Mouse (Mus musculus) embryonic facial prominence, embryonic 14.5 days (tissue): ENCODE data around the gene Ddx19a. TPM values are rescaled to one million over a fixed set of nuclear protein-coding genes. Genes with fewer than 3 reads are reported as not detected.
"Not testable (repeated sequence)": the region's sequence is repeated elsewhere in the genome, so short reads cannot be mapped to it uniquely, and the experiment has no call there.

Source experiments
- ATAC-seq: fragments of 200-750 bp; cut with Nextera tagmentation; 2 replicates; pipeline ENCODE4 v1.8.0; 2017; ENCODE audit warnings: low read depth, moderate number of reproducible peaks, moderate TSS enrichment
- DNase-seq: peaks from one replicate; pipeline ENCODE4 v3.0.0-alpha.2; 2015; ENCODE audit warnings: low spot score
- H3K27ac ChIP-seq: fragments of 300-500 bp; sonication (generic); replicated peaks from 2 replicates; pipeline ENCODE4 v1.5.1; 2014; ENCODE audit warnings: low read depth, mild to moderate bottlenecking, low read length, moderate library complexity
- H3K27me3 ChIP-seq: fragments of 300-500 bp; sonication (generic); replicated peaks from 2 replicates; pipeline ENCODE4 v1.6.1; 2014; ENCODE audit warnings: low read length; ENCODE audit not compliant: control insufficient read depth, insufficient read depth
- H3K36me3 ChIP-seq: fragments of 300-500 bp; sonication (generic); 2 replicates; pipeline ENCODE4 v1.6.1; 2014; ENCODE audit warnings: low read length, mixed read lengths; ENCODE audit not compliant: control insufficient read depth, insufficient read depth
- H3K4me1 ChIP-seq: fragments of 300-500 bp; sonication (generic); 2 replicates; pipeline ENCODE4 v1.6.1; 2014; ENCODE audit warnings: antibody characterized with exemption, low read length; ENCODE audit not compliant: control insufficient read depth, insufficient read depth
- H3K4me2 ChIP-seq: fragments of 300-500 bp; sonication (generic); 2 replicates; pipeline ENCODE4 v1.6.1; 2014; ENCODE audit warnings: low read depth, mild to moderate bottlenecking, low read length, moderate library complexity, mixed read lengths
- H3K4me3 ChIP-seq: fragments of 300-500 bp; sonication (generic); 2 replicates; pipeline ENCODE4 v1.5.1; 2014; ENCODE audit warnings: low read depth, mild to moderate bottlenecking, low read length
- H3K9ac ChIP-seq: fragments of 300-500 bp; sonication (generic); 2 replicates; pipeline ENCODE4 v1.6.1; 2014; ENCODE audit warnings: low read depth, mild to moderate bottlenecking, low read length, moderate library complexity, mixed read lengths
- H3K9me3 ChIP-seq: fragments of 300-500 bp; sonication (generic); 2 replicates; pipeline ENCODE4 v1.6.1; 2016; ENCODE audit warnings: low read length; ENCODE audit not compliant: control insufficient read depth
- whole genome bisulfite sequencing: fragments of 180-500 bp; shearing (Covaris S2); extraction: QIAGEN DNeasy Blood & Tissue Kit; methylation state at CpG from one replicate; pipeline ENCODE4 v1.1.7; 2014; 5-methylcytosine and 5-hydroxymethylcytosine counted together
- polyA plus RNA-seq: library from polyadenylated mRNA; unstranded; fragments of >200 nt; fragmentation: Nextera tagmentation; extraction: Ambion mirVana; gene quantifications from 2 replicates; pipeline ENCODE4 v1.2.1, GENCODE M21; 2014

Ddx19a gene
- polyA plus RNA-seq, 1 experiment from 2014 or later: 18.1 TPM

- no peak for DNase-seq
- Histone ChIP-seq H3K4me2 (no peak overlapping the region), H3K27ac (no peak overlapping the region), H3K4me3 (no peak overlapping the region), H3K36me3 (no peaks in the 10 kb centered on the region), H3K9ac (no peak overlapping the region), H3K4me1 (peaks cover 7% of the 10 kb centered on the region), H3K27me3 (no peaks in the 10 kb centered on the region), H3K9me3 (no peaks in the 10 kb centered on the region)
- WGBS: 95% methylated on average over 2 of the region's 2 CpGs
- ATAC-seq: no peak
Observed at GRCm38 (mm10) chr8:110933272-110933671, 64.3 kb downstream of the Ddx19a start.

- no peaks in the 10 kb centered on the region for H3K27me3 ChIP-seq
- no peak overlapping the region for H3K27ac ChIP-seq
- 81% methylated on average over 3 of the region's 3 CpGs for WGBS
- no peaks in the 10 kb centered on the region for H3K36me3 ChIP-seq
- H3K4me2 ChIP-seq: no peak overlapping the region
- no peak for DNase-seq
- H3K4me3 ChIP-seq: no peak overlapping the region
- no peaks in the 10 kb centered on the region for H3K9me3 ChIP-seq
- no peak overlapping the region for H3K9ac ChIP-seq
- peaks cover 7% of the 10 kb centered on the region for H3K4me1 ChIP-seq
- no peak for ATAC-seq
Observed at GRCm38 (mm10) chr8:110932444-110932843, 65.2 kb downstream of the Ddx19a start.

GRCm38 (mm10) chr8:110931176-110931939 lies 66.2 kb downstream of the Ddx19a start:
- H3K27me3 ChIP-seq: no peaks in the 10 kb centered on the region
- H3K27ac ChIP-seq: no peak overlapping the region
- H3K4me1 ChIP-seq: peaks cover 7% of the 10 kb centered on the region
- H3K9me3 ChIP-seq: no peaks in the 10 kb centered on the region
- ATAC-seq (0 out of 2 replicates have a peak, but pooled peaks have one; percentile 23), DNase-seq (peak; percentile 53)
- H3K36me3 ChIP-seq: no peaks in the 10 kb centered on the region
- WGBS: 67% methylated on average over 12 of the region's 12 CpGs
- no peak overlapping the region for H3K9ac ChIP-seq
- H3K4me2 ChIP-seq: no peak overlapping the region
- H3K4me3 ChIP-seq: no peak overlapping the region

- H3K9ac ChIP-seq, DNase-seq, H3K4me3 ChIP-seq, H3K9me3 ChIP-seq, H3K27me3 ChIP-seq, H3K36me3 ChIP-seq, H3K4me2 ChIP-seq, ATAC-seq, H3K4me1 ChIP-seq, H3K27ac ChIP-seq: not testable (repeated sequence)
- 95% methylated on average over 8 of the region's 8 CpGs for WGBS
Observed at GRCm38 (mm10) chr8:110929672-110930071, 67.9 kb downstream of the Ddx19a start.

GRCm38 (mm10) chr8:110929066-110929465 lies 68.5 kb downstream of the Ddx19a start:
- ATAC-seq: no peak
- Histone ChIP-seq H3K4me2 (no peak overlapping the region), H3K4me3 (no peak overlapping the region), H3K27ac (no peak overlapping the region), H3K27me3 (no peaks in the 10 kb centered on the region), H3K9ac (no peak overlapping the region), H3K36me3 (no peaks in the 10 kb centered on the region), H3K9me3 (no peaks in the 10 kb centered on the region), H3K4me1 (peaks cover 7% of the 10 kb centered on the region)
- no peak for DNase-seq
- WGBS: 62% methylated on average over 5 of the region's 5 CpGs

GRCm38 (mm10) chr8:110928435-110928834 lies 69.2 kb downstream of the Ddx19a start:
- 70% methylated on average over 7 of the region's 7 CpGs for WGBS
- peaks cover 7% of the 10 kb centered on the region for H3K4me1 ChIP-seq

GRCm38 (mm10) chr8:110926690-110927089 lies 70.9 kb downstream of the Ddx19a start:
- ATAC-seq (no peak), DNase-seq (no peak)
- Histone ChIP-seq H3K4me2 (no peak overlapping the region), H3K27me3 (no peaks in the 10 kb centered on the region), H3K4me3 (no peak overlapping the region), H3K9me3 (no peaks in the 10 kb centered on the region), H3K4me1 (peaks cover 14% of the 10 kb centered on the region), H3K27ac (no peak overlapping the region), H3K36me3 (no peaks in the 10 kb centered on the region), H3K9ac (no peak overlapping the region)
- WGBS: 41% methylated on average over 5 of the region's 5 CpGs

More at GRCm38 (mm10) chr8:110928435-110928834, 69.2 kb downstream of the Ddx19a start:
- H3K9ac ChIP-seq: no peak overlapping the region
- ATAC-seq (no peak), DNase-seq (no peak)
- H3K4me3 ChIP-seq: no peak overlapping the region
- no peak overlapping the region for H3K4me2 ChIP-seq
- no peak overlapping the region for H3K27ac ChIP-seq
- H3K27me3 ChIP-seq: no peaks in the 10 kb centered on the region
- H3K9me3 ChIP-seq: no peaks in the 10 kb centered on the region
- no peaks in the 10 kb centered on the region for H3K36me3 ChIP-seq

- ATAC-seq: no peak
- DNase-seq: no peak
- Histone ChIP-seq H3K36me3 (no peaks in the 10 kb centered on the region), H3K27ac (no peak overlapping the region), H3K4me2 (no peak overlapping the region), H3K9ac (no peak overlapping the region), H3K4me3 (no peak overlapping the region), H3K27me3 (no peaks in the 10 kb centered on the region), H3K9me3 (no peaks in the 10 kb centered on the region), H3K4me1 (peaks cover 22% of the 10 kb centered on the region)
- 80% methylated on average over 8 of the region's 8 CpGs for WGBS
Observed at GRCm38 (mm10) chr8:110925691-110926140, 71.9 kb downstream of the Ddx19a start.
